Mouse (Mus musculus) kidney, adult 2 months (tissue): ENCODE measurements around the gene Dph1.

ENCODE experiments used
- CTCF ChIP-seq: fragments of 200-500 bp; conservative IDR thresholded peaks from 2 replicates; pipeline ENCODE4 v1.5.1; 2011; ENCODE audit warnings: low read depth, mild to moderate bottlenecking, control low read depth, low read length, moderate library complexity, mixed read lengths; ENCODE audit not compliant: insufficient read depth, insufficient read length
- POLR2A ChIP-seq: fragments of 200-500 bp; IDR thresholded peaks from one replicate; pipeline ENCODE4 v1.6.1; 2011; ENCODE audit warnings: low read depth, low read length, control low read depth

DNA sequence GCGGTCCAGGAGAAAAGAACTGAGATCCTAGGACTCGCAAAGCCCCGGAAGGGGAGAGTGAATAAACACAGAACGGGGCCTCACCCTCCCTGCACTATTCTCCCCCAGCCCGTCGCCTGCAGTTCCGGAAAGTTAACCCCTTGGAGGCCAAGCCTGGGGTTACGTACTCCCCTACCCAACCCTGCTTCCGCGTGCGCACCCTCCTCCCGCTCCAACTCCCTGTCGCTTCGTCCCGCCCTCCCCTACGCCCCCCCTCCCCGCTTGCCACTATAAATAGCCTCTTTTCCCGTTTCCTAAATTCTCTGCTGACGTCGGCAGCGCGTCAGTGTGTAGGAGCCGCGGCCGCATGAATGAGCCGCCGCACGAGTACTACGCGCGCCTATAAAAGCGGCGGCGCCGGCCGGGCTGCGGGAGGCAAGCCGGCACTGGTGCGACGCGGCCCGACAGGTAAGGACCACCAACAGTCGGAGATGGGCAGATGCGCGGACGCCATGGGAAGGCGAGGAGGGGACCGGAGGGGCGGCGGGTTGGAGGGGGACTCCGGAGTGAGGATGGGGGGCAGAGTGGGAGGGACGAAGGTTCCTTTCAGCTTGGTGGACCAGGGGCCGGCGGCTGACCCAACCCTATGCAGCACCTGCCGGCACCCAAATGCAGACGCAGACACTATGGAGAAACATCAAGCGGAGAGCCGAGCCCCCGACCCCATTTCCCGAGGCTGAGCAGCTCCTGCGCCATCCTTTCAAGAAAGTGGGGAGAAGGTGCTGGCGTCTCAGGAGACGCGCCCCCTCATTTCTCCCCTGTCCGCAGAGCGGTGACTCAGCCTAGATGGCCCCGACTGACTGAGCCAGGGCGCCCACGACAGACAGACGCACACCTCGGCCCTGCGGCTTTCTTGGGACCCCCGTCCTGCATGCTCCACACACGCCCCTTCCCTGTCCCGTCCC is 18.6 kb downstream of the Dph1 start:
- TF ChIP-seq POLR2A (no peak), CTCF (no peak)
